Mouse (Mus musculus) heart, postnatal 0 days (tissue): ENCODE measurements around the gene Tle3.

ENCODE experiments used
- CTCF ChIP-seq: IDR thresholded peaks from 2 replicates; pipeline ENCODE4 v1.5.1; 2016; ENCODE audit warnings: antibody characterized with exemption, control low read depth, low read depth
- EP300 ChIP-seq: IDR thresholded peaks from 2 replicates; pipeline ENCODE4 v1.6.1; 2016; ENCODE audit warnings: antibody characterized with exemption, low read depth

DNA sequence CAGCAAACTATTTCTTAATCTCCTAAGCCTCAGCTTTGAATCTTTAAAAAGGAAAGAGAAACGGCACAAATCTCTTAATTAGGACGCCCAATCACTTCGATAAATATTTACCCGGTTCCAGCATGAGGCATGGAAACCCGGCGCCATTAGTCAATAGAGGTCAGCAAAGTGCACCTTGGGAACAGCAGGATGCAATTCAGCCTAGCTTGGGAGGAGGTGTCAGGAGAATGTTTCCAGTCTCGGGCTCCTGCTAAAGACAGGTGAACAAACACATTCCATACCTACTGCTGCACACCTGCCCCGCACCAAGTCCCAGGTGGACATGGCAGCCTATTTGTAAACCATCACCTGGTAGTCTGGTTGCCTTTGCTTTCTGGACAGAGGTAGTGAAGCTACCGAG lies 6.1 kb upstream of the Tle3 start:
- no peak for TF ChIP-seq CTCF
- TF ChIP-seq EP300, result no peak
